Mouse (Mus musculus): ENCODE results near the gene Nsun7.

- no peak for TF ChIP-seq CTCF (IDR thresholded peaks at IDR 0.05; ENCODE audit: extremely low read depth, insufficient read depth, insufficient read length, insufficient replicate concordance)
- TF ChIP-seq POLR2A (IDR thresholded peaks at IDR 0.05; ENCODE audit: low read depth, low read length), result no peak
These were observed 15.5 kb upstream of the Nsun7 start for GRCm38 (mm10) chr5:66244043-66244660.

Measured in spleen, adult 2 months (tissue).